Mouse (Mus musculus): ENCODE data around the gene Mapk14.

GRCm38 (mm10) chr17:28760736-28761312 lies 69.7 kb downstream of the Mapk14 start:
- TF ChIP-seq CTCF (IDR thresholded peaks at IDR 0.05; ENCODE audit: control insufficient read depth, insufficient read depth, insufficient read length) (no peak), MYOG (IDR thresholded peaks at IDR 0.05; ENCODE audit: control insufficient read depth, extremely low read depth, insufficient read length) (no peak), FOSL1 (IDR thresholded peaks at IDR 0.05; ENCODE audit: insufficient read depth, low read length, poor library complexity, severe bottlenecking) (no peak), MAX (IDR thresholded peaks at IDR 0.05) (no peak), USF1 (IDR thresholded peaks at IDR 0.05; ENCODE audit: low read depth) (no peak), CEBPB (IDR thresholded peaks at IDR 0.05; ENCODE audit: low read depth) (no peak)

Data from C2C12 (cell line).